Mouse (Mus musculus) erythroblast, adult 5-6 weeks (primary cell): ENCODE results near the gene Kdm4a. TPM values are rescaled to one million over a fixed set of nuclear protein-coding genes. Genes with fewer than 3 reads are reported as not detected.

Source experiments
- ATAC-seq: replicated peaks from 2 replicates; pipeline ENCODE4 v1.8.0; 2016; ENCODE audit warnings: moderate number of reproducible peaks, mild to moderate bottlenecking, moderate TSS enrichment, inconsistent platforms; ENCODE audit not compliant: poor library complexity, low FRiP score, severe bottlenecking
- total RNA-seq, 2 experiments: library from RNA; stranded (forward) in 1 of 2; stranded (reverse) in 1 of 2; fragments of 150-400 nt in 1 of 2; fragments of 200-764, 138-1000 nt in 1 of 2; gene quantifications; 2 replicates each; pipeline versions ENCODE4 v1.2.3 to v1.2.4; 2015 to 2017; ENCODE audit warnings: low replicate concordance in 2 of 2

Kdm4a gene
- 21.5 and 27.2 TPM in 2 replicates for total RNA-seq (2015; ENCODE audit: low replicate concordance)
- 56.9 and 76.8 TPM in 2 replicates for total RNA-seq (2017; ENCODE audit: low replicate concordance)

GRCm38 (mm10) chr4:118179467-118180300, at the start of gene Kdm4a:
Gene Kdm4a (minus strand): TSS chr4:118180043.
- ATAC-seq, result peak; percentile 95

DNA sequence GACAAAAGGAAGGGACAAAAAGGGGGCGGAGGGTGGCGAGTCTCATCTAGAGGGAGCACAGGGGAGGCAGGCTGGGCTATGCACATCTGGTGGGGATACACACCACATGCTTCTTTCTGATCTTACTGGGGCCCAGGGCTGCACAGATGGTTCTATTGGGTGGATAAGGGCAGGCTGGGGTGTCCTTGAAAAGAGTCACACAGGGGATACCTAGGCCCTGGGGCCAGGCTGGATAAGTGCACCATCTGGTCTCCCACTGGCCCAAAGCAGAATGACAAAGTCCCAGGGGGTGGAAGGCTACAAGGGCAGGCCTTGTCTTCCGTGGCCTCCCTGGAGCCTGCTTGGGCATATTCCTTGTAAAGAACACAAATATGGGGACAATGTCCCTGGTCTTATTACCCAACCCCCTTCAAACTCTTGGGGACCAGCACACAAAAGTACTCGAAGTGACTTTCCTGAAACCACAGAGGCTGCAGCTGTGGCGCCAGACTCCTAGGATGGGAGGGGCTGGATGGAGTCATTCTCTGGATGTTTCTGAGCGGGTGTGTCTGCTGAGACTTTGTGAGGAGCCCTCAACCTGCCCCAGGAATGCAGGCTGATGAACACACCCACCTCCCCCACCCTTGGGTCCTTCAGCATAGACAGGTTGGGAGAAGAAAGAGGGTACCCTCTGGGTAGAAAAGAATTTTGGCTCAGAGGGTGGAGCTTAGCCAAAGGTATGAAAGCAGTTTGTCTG, 49.4 kb upstream of the Kdm4a start:
- no peak for ATAC-seq

- no peak for ATAC-seq
Measured at GRCm38 (mm10) chr4:118227398-118227797, 47.6 kb upstream of the Kdm4a start.

GRCm38 (mm10) chr4:118221261-118221660, 41.4 kb upstream of the Kdm4a start:
- ATAC-seq, result no peak

- no peak for ATAC-seq
Measured at GRCm38 (mm10) chr4:118220756-118221155, 40.9 kb upstream of the Kdm4a start.

DNA sequence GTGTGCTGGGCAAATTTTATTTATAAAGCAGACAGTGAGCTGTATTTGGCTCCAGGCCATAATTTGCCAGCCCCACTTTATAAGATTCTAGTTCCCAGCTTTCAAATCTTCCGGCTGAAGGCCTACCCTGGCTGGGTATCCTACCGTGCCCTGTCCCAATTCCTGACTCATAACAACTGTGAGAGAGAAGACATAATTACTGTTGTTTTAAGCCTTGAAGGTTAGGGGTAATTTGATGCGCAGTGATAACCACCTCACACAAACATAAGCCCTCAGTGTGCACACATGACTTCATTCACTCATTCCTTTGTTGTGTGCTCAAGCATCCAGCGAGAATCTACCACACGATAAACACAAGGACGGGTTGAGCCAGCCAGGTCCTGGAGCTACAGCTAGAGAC, 39.6 kb upstream of the Kdm4a start:
- ATAC-seq, result no peak

DNA sequence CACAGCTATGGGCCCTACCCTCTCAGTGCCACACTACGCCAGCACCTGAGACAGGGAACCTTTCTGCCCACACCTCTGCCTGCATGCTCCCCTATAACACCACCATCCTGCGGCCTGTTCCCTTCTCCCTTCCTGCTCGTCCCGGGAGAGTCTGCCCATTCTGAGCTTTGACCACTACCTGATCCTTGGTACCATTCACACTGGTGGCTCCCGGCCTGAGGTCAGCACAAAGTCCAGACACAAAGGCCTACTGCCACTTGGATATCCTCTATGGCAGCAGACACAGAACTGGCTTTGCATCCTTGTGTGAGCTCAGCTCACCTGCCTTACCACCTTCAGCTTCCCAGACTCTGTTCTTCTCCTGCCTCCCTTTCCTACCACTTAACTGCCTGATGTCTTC, 38.7 kb upstream of the Kdm4a start:
- no peak for ATAC-seq

DNA sequence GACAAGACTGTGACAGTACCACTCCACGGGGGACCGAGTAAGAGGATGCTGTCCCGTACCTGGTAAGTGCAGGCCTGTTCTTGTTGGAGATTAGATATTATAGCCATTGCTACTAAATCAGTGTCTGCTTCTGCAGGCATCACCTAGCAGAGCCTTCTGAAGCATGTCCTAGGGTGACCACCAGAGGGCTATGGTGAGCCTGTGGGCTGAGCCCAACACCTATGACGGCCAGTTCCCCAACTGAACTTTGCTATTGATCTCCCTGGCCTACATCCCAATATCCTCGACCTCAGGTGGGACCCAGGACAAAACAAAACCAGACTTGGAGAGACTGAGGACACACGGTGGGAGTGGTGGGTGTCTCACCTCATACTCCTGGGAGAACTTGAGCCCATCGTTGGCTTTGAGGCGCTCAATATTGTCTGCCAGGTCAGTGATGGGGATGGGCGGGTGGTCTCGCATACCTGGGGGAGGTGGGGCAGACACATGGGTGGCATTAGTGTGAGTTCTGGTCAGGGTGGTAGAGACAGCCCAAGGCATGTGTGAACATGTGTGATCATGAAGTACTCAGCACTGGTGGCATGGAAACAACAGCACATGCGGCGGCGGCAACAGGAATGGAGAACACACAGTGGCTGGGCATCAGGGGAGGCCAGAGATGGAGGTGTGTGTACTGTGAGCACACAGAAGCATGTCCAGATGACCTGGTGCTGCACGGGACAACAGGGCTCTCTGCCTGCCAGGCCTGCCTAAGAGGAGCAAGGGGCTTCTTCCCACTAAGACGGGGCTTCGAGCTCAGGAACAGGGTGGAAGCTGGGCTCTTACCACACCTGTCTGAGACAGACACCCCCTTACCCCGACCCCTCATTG, 37.1 kb upstream of the Kdm4a start:
- peak; percentile 62; the same call in 1 of the 2 replicates for ATAC-seq

GRCm38 (mm10) chr4:118214891-118215290, 35.0 kb upstream of the Kdm4a start:
- ATAC-seq, result no peak

GRCm38 (mm10) chr4:118206918-118207640, 27.2 kb upstream of the Kdm4a start:
- ATAC-seq, result no peak

GRCm38 (mm10) chr4:118205906-118206305, 26.1 kb upstream of the Kdm4a start:
- ATAC-seq, result no peak

DNA sequence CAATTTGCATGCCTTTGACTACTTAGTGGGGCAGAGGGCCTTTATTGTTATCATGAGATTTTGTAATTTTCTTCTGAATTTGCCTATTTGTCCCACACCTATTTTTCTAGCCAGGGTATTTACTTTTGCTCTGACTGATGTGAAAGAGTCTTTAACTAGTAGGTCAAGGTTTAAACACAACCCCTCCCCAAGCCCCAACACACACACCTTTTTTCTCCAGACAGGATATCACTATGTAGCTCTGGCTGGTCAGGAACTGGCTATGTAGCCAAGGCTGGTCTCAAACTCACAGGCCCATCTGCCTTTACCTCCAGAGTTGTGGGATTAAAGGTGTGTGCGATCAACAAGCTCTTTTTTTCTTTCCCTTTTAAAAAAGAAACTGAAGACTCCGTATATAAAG, 19.2 kb upstream of the Kdm4a start:
- ATAC-seq, result no peak

- ATAC-seq, result no peak
Measured at GRCm38 (mm10) chr4:118198606-118199005, 18.8 kb upstream of the Kdm4a start.

GRCm38 (mm10) chr4:118196185-118196584, 16.3 kb upstream of the Kdm4a start:
- no peak for ATAC-seq

DNA sequence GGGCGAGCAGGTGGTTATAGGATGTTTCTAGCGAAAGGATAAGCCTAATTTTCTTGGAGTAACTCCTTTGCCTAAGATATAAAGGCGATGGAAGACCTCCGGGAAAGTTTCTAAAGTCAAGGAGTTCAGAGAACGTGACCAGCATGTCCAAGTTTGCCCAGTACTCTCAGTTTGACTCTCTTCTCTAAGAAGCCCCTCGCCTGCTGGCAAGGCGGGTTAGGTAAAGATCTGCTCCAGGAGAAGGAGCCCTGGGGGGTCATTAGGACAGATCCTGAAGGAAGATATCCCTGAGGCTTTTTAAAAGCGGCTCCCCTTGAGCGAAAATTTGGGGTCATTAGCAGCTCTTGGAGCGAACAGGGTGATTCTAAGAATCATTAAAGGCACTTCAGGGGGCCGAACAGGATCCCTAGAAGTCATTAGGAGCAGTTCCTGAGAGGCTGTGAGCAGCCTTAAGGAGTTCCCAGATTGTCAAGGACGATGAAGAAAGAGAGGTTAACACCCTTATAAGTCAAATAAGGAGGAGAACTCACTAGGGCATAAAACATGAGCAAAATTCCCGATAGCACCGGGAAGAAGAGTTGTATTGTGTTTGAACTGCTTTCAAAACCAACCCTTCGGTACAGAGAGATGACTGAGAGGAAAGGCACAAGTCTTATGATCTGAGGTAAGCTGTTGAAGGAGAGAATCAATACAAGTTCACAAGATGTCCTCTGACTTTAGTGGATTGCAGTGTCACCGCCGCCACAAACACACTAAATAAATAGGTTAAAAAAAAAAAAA, 648 bp upstream of the Kdm4a start:
- peak; percentile 9 for ATAC-seq

DNA sequence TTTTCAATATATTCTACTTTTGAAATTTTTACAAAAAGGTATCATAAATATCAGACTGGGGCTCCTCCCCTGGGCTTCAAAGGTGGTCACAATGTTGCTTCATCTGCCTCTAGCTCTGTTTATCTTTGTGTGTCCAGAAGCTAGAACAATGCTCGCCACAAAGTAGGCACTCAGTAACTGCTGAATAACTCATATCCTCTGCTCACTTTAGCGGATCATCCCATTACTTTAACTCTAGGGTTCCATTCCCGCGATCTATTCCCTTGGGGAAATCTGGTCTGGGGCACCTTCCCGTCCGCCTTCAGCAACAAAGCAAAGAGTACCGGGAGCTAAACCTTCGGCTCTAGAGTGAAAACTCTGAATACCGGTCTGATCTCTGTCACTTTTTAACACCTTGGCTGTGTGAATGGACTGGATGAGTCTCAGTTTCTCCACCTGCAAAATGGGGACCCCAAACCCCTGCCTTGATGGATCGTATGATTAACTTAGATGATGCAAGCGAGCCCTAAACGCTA, 834 bp downstream of the Kdm4a start:
- 0 out of 2 replicates have a peak, but pooled peaks have one; percentile 4 for ATAC-seq

- ATAC-seq, result no peak
Measured at GRCm38 (mm10) chr4:118172461-118172860, 7.4 kb downstream of the Kdm4a start.

DNA sequence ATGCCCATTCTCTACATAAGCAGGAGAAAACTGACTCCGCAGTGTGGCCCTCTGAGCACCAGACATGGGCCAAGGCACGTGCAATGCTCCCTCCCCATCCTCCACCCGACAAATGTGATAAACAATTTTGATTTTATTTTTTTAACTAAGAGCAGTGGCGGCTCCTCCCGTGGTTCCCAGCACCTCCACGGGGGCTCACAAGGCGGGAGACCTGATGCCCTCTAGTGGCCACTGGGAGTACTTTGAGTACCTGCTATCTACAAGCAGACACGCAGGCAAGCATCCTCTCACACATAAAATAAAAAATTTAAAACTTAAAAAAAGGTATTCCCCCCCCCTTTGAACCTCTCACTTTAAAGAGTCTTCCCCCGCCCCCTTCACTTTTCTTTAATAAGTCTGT, 8.8 kb downstream of the Kdm4a start:
- no peak for ATAC-seq
